Mouse (Mus musculus) neural tube, embryonic 14.5 days (tissue): Measurements from ENCODE around the gene Aldh1l1. TPM values are rescaled to one million over a fixed set of nuclear protein-coding genes. Genes with fewer than 3 reads are reported as not detected.
A peak's percentile ranks its signal among the peaks of the same experiment; 100 is the strongest.

Source experiments
- ATAC-seq: fragments of 200-750 bp; cut with Nextera tagmentation; 2 replicates; pipeline ENCODE4 v1.8.0; 2017; ENCODE audit warnings: low read depth, mild to moderate bottlenecking, moderate TSS enrichment, moderate library complexity
- H3K27ac ChIP-seq: fragments of 300-500 bp; sonication (generic); 2 replicates; pipeline ENCODE4 v1.5.1; 2014; ENCODE audit warnings: low read depth, mild to moderate bottlenecking, control low read depth, low read length, moderate library complexity, mixed read lengths
- H3K27me3 ChIP-seq: fragments of 300-500 bp; sonication (generic); 2 replicates; pipeline ENCODE4 v1.6.1; 2014; ENCODE audit warnings: low read length; ENCODE audit not compliant: control insufficient read depth, insufficient read depth
- H3K36me3 ChIP-seq: fragments of 300-500 bp; sonication (generic); 2 replicates; pipeline ENCODE4 v1.6.1; 2014; ENCODE audit warnings: low read length, mixed read lengths; ENCODE audit not compliant: control insufficient read depth, insufficient read depth
- H3K4me1 ChIP-seq: fragments of 300-500 bp; sonication (generic); 2 replicates; pipeline ENCODE4 v1.6.1; 2014; ENCODE audit warnings: low read length; ENCODE audit not compliant: control insufficient read depth, insufficient read depth
- H3K4me2 ChIP-seq: fragments of 300-500 bp; sonication (generic); 2 replicates; pipeline ENCODE4 v1.6.1; 2014; ENCODE audit warnings: mild to moderate bottlenecking, low read depth, low read length, control low read depth
- H3K4me3 ChIP-seq: fragments of 300-500 bp; sonication (generic); 2 replicates; pipeline ENCODE4 v1.5.1; 2014; ENCODE audit warnings: low read depth, low read length, control low read depth, mixed read lengths
- H3K9ac ChIP-seq: fragments of 300-500 bp; sonication (generic); replicated peaks from 2 replicates; pipeline ENCODE4 v1.6.1; 2014; ENCODE audit warnings: low read depth, mild to moderate bottlenecking, control low read depth, low read length, mixed read lengths
- H3K9me3 ChIP-seq: fragments of 300-500 bp; sonication (generic); 2 replicates; pipeline ENCODE4 v1.6.1; 2016; ENCODE audit warnings: low read length; ENCODE audit not compliant: control insufficient read depth
- WGBS: fragments of 180-500 bp; shearing (Covaris S2); extraction: QIAGEN DNeasy Blood & Tissue Kit; methylation state at CpG from one replicate; pipeline ENCODE4 v1.1.7; 2014; 5-methylcytosine and 5-hydroxymethylcytosine counted together
- polyA plus RNA-seq: library from polyadenylated mRNA; unstranded; fragments of >200 nt; fragmentation: Nextera tagmentation; extraction: Ambion mirVana; gene quantifications from 2 replicates; pipeline ENCODE4 v1.2.1, GENCODE M21; 2014

The Aldh1l1 gene
- polyA plus RNA-seq, 1 experiment from 2014 or later = 53.3 TPM

DNA sequence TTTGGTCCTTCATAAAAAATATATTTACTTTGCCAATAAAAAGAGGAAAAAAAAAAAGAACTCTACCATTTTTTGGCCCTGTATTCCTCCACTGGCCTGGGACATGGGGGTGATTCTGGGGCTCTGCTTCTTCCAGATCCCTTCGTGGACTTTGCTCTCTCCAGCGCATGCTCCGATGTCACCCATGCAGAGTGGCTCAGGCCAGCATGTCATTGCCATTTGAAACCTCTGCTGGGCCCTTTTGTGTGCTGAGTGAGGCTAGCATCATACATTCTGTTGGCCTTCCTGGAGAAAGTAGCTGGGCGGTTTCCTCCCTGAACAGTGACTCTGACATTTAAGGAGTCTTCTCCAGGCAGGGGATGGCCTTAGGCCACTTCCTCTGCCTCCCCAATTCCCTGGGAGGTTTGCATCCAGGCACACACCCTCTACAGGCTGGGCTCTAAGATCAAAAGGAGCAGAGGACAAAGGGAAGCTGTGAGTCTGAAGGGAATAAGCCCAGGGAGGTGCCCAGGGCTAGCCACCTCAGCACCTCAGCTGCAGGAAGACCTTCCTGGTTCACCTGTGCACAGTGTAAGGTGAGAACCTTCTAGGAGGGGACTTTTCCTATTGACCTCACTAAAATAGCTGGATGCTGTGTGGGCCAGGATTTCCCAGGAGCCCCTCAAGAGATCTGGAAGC lies 10.9 kb upstream of the Aldh1l1 start:
- Histone ChIP-seq H3K4me3 (no peak overlapping the region), H3K9ac (no peak overlapping the region), H3K9me3 (no peaks in the 10 kb centered on the region), H3K36me3 (no peaks in the 10 kb centered on the region), H3K4me1 (0 out of 2 replicates have a peak, but pooled peaks cover 5% of the 10 kb centered on the region), H3K27me3 (no peaks in the 10 kb centered on the region), H3K4me2 (no peak overlapping the region), H3K27ac (no peak overlapping the region)
- 71% methylated on average over 4 of the region's 4 CpGs for WGBS
- ATAC-seq = no peak

DNA sequence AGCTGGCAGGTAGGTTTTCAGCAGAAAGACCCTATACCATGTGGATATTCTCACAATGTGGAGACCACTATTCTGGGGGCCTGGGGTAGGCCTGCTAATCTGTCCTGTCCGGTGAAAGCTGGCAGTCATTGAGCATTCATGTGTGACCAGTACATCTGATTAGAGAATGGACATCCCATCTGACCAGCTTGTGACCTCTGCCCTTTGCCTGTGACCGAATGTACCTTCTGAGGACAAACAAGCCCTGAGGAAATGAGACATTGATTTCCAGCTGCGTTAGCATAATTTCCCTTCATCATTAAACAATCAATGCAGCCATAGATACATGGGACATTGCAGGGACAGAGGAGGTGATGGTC lies 10.4 kb upstream of the Aldh1l1 start:
- no peak for ATAC-seq
- Histone ChIP-seq H3K27me3 (no peaks in the 10 kb centered on the region), H3K36me3 (no peaks in the 10 kb centered on the region), H3K4me3 (no peak overlapping the region), H3K9me3 (no peaks in the 10 kb centered on the region), H3K4me1 (0 out of 2 replicates have a peak, but pooled peaks cover 5% of the 10 kb centered on the region), H3K27ac (no peak overlapping the region), H3K9ac (no peak overlapping the region), H3K4me2 (no peak overlapping the region)
- 74% methylated on average over 3 of the region's 3 CpGs for WGBS

DNA sequence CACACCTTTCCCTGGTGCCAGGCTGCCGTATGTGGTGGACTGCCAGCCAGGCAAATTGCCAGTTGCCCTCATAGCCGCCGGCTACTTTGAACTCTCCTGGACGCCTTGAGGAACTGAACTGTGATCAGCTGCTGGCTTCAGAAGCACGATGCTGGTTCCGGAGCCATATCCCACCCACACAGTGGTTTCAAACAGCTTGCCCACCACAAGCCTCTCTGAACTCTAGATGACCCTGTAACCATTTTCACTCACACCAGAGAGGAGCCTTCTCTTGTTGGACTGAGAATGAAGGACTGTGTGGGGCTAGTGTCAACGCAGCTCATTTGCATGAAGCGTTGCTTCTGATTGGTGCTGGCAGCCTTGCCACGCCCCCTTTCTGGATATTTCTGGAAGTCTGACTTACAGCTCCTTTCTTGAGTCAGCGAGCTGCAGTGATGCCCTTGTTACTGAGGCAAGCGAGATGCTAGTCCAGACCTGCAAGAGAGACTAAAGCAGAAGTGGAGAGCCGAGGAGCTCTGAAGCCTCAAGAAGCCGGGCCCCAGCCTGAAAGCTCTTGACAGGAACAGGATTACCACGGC lies 9.2 kb upstream of the Aldh1l1 start:
- Histone ChIP-seq H3K4me2 (no peak overlapping the region), H3K9me3 (no peaks in the 10 kb centered on the region), H3K4me1 (no peaks in the 10 kb centered on the region), H3K4me3 (no peak overlapping the region), H3K9ac (no peak overlapping the region), H3K27me3 (no peaks in the 10 kb centered on the region), H3K27ac (no peak overlapping the region), H3K36me3 (no peaks in the 10 kb centered on the region)
- peak; percentile 60; the same call in 1 of the 2 replicates for ATAC-seq
- WGBS = 61% methylated on average over 14 of the region's 14 CpGs

DNA sequence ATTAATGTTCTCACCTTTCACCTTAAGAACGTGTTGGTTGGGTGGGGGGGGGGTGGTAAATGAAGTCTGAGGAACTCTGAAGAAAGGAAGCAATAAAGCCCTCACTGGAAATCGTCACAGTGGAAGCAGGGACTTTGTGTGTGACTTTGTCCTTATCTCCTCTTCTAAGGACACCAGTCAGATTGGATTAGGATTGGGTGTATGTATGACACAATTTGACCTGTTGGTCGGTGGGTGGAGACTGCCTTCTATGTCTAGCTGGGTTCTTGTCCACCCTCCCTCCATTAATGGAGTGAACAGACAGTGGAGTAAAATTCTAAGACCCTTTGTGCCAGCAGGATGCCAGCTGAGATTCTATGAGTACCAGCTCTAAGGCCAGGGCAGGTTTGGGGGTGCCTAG lies 2.0 kb upstream of the Aldh1l1 start:
- H3K36me3 ChIP-seq = no peaks in the 10 kb centered on the region
- H3K9ac ChIP-seq = no peak overlapping the region
- no peak overlapping the region for H3K4me2 ChIP-seq
- H3K9me3 ChIP-seq = no peaks in the 10 kb centered on the region
- WGBS = 78% methylated on average over 3 of the region's 3 CpGs
- H3K4me3 ChIP-seq = no peak overlapping the region
- no peaks in the 10 kb centered on the region for H3K27me3 ChIP-seq
- no peaks in the 10 kb centered on the region for H3K4me1 ChIP-seq
- no peak overlapping the region for H3K27ac ChIP-seq
- no peak for ATAC-seq

DNA sequence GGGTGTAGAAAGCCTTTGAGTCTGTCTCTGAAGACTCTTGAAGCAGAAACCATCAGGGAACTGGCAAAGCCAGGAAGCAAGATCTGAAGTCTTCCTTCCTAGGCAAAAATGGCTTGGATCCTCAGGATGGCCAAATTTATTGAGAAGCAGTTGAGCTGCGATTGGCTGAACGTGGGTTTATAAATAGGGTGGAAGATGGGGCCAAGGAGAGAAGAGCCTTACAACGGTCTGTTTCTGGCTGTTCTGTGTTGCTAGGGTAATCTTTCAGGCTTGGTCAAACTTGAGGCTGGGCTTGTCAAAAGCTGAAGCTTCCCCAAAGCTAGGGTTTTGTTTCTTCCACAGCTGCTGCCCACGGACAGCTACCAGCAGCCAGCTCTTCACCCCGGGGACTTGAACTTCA lies 1.4 kb upstream of the Aldh1l1 start:
- H3K4me2 ChIP-seq = no peak overlapping the region
- H3K9me3 ChIP-seq = no peaks in the 10 kb centered on the region
- H3K36me3 ChIP-seq = no peaks in the 10 kb centered on the region
- H3K27me3 ChIP-seq = no peaks in the 10 kb centered on the region
- H3K27ac ChIP-seq = no peak overlapping the region
- no peak for ATAC-seq
- H3K9ac ChIP-seq = no peak overlapping the region
- no peak overlapping the region for H3K4me3 ChIP-seq
- WGBS = 80% methylated on average over 5 of the region's 5 CpGs
- no peaks in the 10 kb centered on the region for H3K4me1 ChIP-seq

DNA sequence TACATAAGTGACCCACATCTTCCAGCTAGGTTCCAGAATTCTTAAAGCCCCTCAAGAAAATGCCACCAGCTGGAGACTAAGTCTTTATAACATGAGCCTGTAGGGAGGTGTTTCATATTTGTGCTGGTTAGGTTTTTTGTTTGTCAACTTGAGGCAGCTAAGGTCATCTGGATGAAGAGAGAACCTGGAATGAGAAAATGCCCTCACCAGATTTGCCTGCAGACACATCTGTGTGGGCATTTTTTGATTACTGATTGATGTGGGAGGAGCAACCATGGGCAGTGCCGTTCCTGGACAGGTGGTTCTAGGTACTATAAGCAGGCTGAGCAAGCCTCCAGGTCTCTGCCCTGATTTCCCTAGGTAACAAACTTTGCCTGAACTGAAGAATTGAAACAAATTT lies 1.3 kb downstream of the Aldh1l1 start:
- no peak for ATAC-seq
- no peaks in the 10 kb centered on the region for H3K27me3 ChIP-seq
- H3K4me1 ChIP-seq = no peaks in the 10 kb centered on the region
- no peaks in the 10 kb centered on the region for H3K9me3 ChIP-seq
- H3K4me3 ChIP-seq = no peak overlapping the region
- no peak overlapping the region for H3K4me2 ChIP-seq
- no peak overlapping the region for H3K9ac ChIP-seq
- 91% methylated on average over 1 of the region's 1 CpGs for WGBS
- H3K36me3 ChIP-seq = no peaks in the 10 kb centered on the region
- no peak overlapping the region for H3K27ac ChIP-seq

DNA sequence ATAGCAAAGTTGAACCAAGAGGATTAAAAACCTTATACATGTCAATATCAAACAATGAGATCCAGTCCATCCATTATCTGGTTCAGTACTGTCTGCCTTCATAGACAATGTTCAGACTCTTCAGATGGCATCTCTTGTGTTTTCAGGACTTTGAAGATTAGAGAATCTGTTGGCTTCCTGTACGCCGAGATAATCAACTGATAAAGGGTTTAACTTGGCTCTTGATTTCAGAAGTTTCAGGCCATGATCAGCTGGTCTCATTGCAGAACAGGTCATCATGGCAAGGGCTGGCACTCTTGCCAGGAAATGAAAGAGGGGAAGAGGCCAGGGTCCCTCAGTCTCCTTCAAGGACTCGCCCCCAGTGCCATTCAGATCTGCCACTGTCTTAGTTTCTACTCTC lies 3.3 kb downstream of the Aldh1l1 start:
- ATAC-seq = no peak
- no peaks in the 10 kb centered on the region for H3K36me3 ChIP-seq
- no peak overlapping the region for H3K9ac ChIP-seq
- H3K4me3 ChIP-seq = no peak overlapping the region
- no peaks in the 10 kb centered on the region for H3K27me3 ChIP-seq
- no peak overlapping the region for H3K4me2 ChIP-seq
- no peaks in the 10 kb centered on the region for H3K4me1 ChIP-seq
- no peak overlapping the region for H3K27ac ChIP-seq
- 93% methylated on average over 3 of the region's 3 CpGs for WGBS
- H3K9me3 ChIP-seq = no peaks in the 10 kb centered on the region

DNA sequence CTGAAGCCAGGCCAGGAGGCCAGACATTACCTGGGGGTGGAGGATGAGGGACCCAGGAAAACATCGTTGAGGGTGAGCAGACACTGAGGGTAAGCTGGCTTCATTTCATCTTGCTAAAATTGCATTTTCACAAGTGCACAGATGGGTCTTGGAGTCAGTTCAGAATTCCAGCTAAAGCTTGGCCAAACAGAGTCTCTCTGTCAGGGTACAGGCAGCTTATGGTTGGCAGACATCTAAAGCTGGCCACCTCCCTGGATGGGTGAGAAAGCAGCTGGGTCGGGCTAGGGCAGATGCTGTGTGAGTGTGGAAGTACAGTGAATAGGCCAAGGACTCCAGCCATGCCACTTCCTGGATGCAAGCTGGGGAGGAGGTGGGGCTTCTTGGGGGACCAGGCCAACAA lies 4.7 kb downstream of the Aldh1l1 start:
- H3K9ac ChIP-seq = no peak overlapping the region
- no peak overlapping the region for H3K4me3 ChIP-seq
- no peaks in the 10 kb centered on the region for H3K4me1 ChIP-seq
- H3K27me3 ChIP-seq = no peaks in the 10 kb centered on the region
- no peaks in the 10 kb centered on the region for H3K9me3 ChIP-seq
- no peak overlapping the region for H3K4me2 ChIP-seq
- WGBS = 73% methylated on average over 2 of the region's 2 CpGs
- no peak for ATAC-seq
- H3K36me3 ChIP-seq = no peaks in the 10 kb centered on the region
- no peak overlapping the region for H3K27ac ChIP-seq

DNA sequence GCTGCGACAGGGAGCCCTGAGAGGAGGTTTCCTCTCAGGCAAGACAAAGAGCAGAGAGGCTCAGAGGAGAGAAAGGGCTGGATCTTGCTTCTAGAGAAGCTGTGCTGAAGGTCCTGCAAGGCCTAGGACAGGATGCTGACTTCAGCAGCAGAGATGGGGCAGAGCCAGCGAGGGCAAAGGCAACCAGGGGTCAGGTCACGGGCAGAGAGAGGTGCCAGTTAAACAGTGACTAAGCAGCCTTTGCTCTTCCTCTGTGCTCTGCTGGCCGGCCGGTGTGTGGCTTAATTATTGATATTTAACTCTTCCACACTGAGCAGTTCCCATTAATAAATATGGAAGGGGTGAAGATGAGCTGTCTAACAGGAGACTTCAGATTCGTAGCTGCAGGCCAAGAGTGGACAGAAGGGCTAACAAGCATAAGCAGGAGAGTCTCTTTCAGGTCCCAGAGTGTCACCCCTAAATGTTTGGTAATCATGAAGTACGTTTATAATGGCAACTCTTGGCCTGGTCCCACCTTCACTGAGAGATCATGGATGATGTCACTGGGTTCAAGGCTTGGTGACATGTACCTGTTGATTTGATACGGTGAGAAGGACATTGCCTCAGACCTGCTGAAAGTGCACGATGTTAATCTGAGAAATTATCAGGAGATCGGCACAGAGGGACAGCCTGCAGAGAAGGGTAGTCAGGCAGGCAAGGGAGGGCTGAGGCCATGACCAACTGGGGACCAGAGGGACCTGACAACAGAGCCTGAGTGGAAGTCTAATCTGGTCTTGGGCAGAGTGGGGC lies 5.9 kb downstream of the Aldh1l1 start:
- Histone ChIP-seq H3K9ac (no peak overlapping the region), H3K27me3 (no peaks in the 10 kb centered on the region), H3K27ac (no peak overlapping the region), H3K4me1 (no peaks in the 10 kb centered on the region), H3K4me2 (no peak overlapping the region), H3K36me3 (no peaks in the 10 kb centered on the region), H3K9me3 (no peaks in the 10 kb centered on the region), H3K4me3 (no peak overlapping the region)
- ATAC-seq = no peak
- 82% methylated on average over 10 of the region's 10 CpGs for WGBS
